Mouse (Mus musculus): ENCODE measurements around the gene Olfr568.

Olfr568 gene

GRCm38 (mm10) chr7:102876822-102877221, at the start of gene Olfr568:
Olfr568 (plus strand) TSS chr7:102877122.
- in situ Hi-C loops (cut with MseI, MboI), result no loop called here

GRCm38 (mm10) chr7:102855807-102856206, 21.1 kb upstream of the Olfr568 start:
- in situ Hi-C loops (cut with MseI, MboI), result no loop called here

GRCm38 (mm10) chr7:102858665-102859064, 18.3 kb upstream of the Olfr568 start, which contains the start of gene Olfr566:
Olfr566 (minus strand) TSS chr7:102858765.
- in situ Hi-C loops (cut with MseI, MboI), result no loop called here

GRCm38 (mm10) chr7:102890782-102891181, 13.9 kb downstream of the Olfr568 start, which contains the start of gene Olfr569:
Olfr569 (minus strand) TSS chr7:102890882.
- in situ Hi-C loops (cut with MseI, MboI), result no loop called here

- in situ Hi-C loops (cut with MseI, MboI), result loop anchor here (10.0 kb wide), 3 partner anchors 220 to 400 kb away; partner anchors contain the start of genes Olfr557 (in 2 of the 2) and Olfr556 (in 1 of the 2)
Measured at GRCm38 (mm10) chr7:102915261-102915660, 38.3 kb downstream of the Olfr568 start.

GRCm38 (mm10) chr7:102916405-102916804, 39.5 kb downstream of the Olfr568 start:
- in situ Hi-C loops (cut with MseI, MboI), result loop anchor here (10.0 kb wide), 3 partner anchors 222 to 402 kb away; partner anchors contain the start of genes Olfr557 (in 2 of the 2) and Olfr556 (in 1 of the 2)

GRCm38 (mm10) chr7:102917032-102917875, 40.3 kb downstream of the Olfr568 start, which contains the start of gene Olfr571:
Olfr571 (minus strand) TSS chr7:102917536.
- in situ Hi-C loops (cut with MseI, MboI), result loop anchor here (10.0 kb wide), 3 partner anchors 222 to 402 kb away; partner anchors contain the start of genes Olfr557 (in 2 of the 2) and Olfr556 (in 1 of the 2)

GRCm38 (mm10) chr7:102919632-102920031, 42.7 kb downstream of the Olfr568 start:
- in situ Hi-C loops (cut with MseI, MboI), result loop anchor here (10.0 kb wide), 3 partner anchors 225 to 405 kb away; partner anchors contain the start of genes Olfr557 (in 2 of the 2) and Olfr556 (in 1 of the 2)

- in situ Hi-C loops (cut with MseI, MboI), result no loop called here
Measured at GRCm38 (mm10) chr7:102924109-102924508, 47.2 kb downstream of the Olfr568 start, which contains the start of gene Olfr572. Olfr572 (plus strand) TSS chr7:102924409.

GRCm38 (mm10) chr7:102927105-102927504, 50.2 kb downstream of the Olfr568 start:
- in situ Hi-C loops (cut with MseI, MboI), result no loop called here

Data from mouse trophoblast stem cell (cell line).